Mouse (Mus musculus) forebrain, embryonic 10.5 days (tissue): ENCODE measurements around the gene AL732309.1. TPM values are rescaled to one million over a fixed set of nuclear protein-coding genes. Genes with fewer than 3 reads are reported as not detected.
A peak's percentile ranks its signal among the peaks of the same experiment; 100 is the strongest.

Experiments used
- DNase-seq: peaks from one replicate; pipeline ENCODE4 v3.0.0-alpha.2; 2017; ENCODE audit warnings: low spot score; ENCODE audit errors: extremely low spot score
- H3K27ac ChIP-seq: fragments of 300-500 bp; sonication (generic); 2 replicates; pipeline ENCODE4 v1.5.1; 2016; ENCODE audit warnings: mild to moderate bottlenecking
- H3K27me3 ChIP-seq: fragments of 300-500 bp; sonication (generic); 2 replicates; pipeline ENCODE4 v1.6.1; 2016; ENCODE audit warnings: mild to moderate bottlenecking; ENCODE audit not compliant: poor library complexity, severe bottlenecking
- H3K36me3 ChIP-seq: fragments of 300-500 bp; sonication (generic); replicated peaks from 2 replicates; pipeline ENCODE4 v1.6.1; 2016; ENCODE audit warnings: mild to moderate bottlenecking, moderate library complexity
- H3K4me1 ChIP-seq: fragments of 300-500 bp; sonication (generic); 2 replicates; pipeline ENCODE4 v1.6.1; 2016
- H3K4me3 ChIP-seq: fragments of 300-500 bp; sonication (generic); 2 replicates; pipeline ENCODE4 v1.5.1; 2016; ENCODE audit warnings: mild to moderate bottlenecking, moderate library complexity
- H3K9me3 ChIP-seq: fragments of 300-500 bp; sonication (generic); 2 replicates; pipeline ENCODE4 v1.6.1; 2016; ENCODE audit warnings: mild to moderate bottlenecking, moderate library complexity
- WGBS: fragments of 180-500 bp; shearing (Covaris S2); methylation state at CpG from one replicate; pipeline ENCODE4 v1.1.7; 2016; 5-methylcytosine and 5-hydroxymethylcytosine counted together
- polyA plus RNA-seq: library from polyadenylated mRNA; unstranded; fragments of >200 nt; fragmentation: Nextera tagmentation; extraction: Ambion mirVana; gene quantifications from 2 replicates; pipeline ENCODE4 v1.2.1, GENCODE M21; 2016

The AL732309.1 gene
- polyA plus RNA-seq, result 6.9 and 7.0 TPM in 2 replicates

GRCm38 (mm10) chr2:25246183-25247072 is at the start of gene AL732309.1:
Gene AL732309.1, minus strand, starts transcription at chr2:25246863.
- 90% methylated on average over 10 of the region's 10 CpGs for WGBS
- Histone ChIP-seq H3K36me3 (peaks cover 70% of the 10 kb centered on the region), H3K9me3 (no peaks in the 10 kb centered on the region), H3K27me3 (peaks cover 30% of the 10 kb centered on the region), H3K4me3 (no peak within 1 kb of the TSS), H3K4me1 (peaks cover 21% of the 10 kb centered on the region), H3K27ac (no peak within 1 kb of the TSS)
- DNase-seq, result no peak

DNA sequence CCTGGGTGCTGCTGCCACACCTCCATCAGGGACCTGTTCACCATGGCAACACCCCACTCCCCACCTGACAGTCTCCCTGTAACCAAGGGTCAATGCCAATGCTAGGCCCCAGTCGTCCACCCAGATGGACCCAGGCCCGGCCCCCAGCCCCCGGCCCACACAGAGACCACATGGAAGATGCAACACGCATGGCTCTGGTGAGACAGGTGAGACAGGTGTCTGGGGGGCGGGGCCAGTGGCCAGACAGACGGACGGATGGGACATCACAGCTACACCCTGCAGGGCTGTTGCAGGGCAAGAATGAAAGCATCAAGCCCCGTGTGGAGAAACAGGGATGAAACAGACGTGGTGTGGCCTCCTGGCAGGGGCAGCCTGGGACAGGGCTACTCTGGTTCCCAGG is 47.0 kb upstream of the AL732309.1 start:
- no peak for DNase-seq
- 78% methylated on average over 9 of the region's 9 CpGs for WGBS
- Histone ChIP-seq H3K9me3 (no peaks in the 10 kb centered on the region), H3K4me1 (peaks cover 33% of the 10 kb centered on the region), H3K27ac (no peak overlapping the region), H3K27me3 (peaks cover 90% of the 10 kb centered on the region), H3K36me3 (no peaks in the 10 kb centered on the region), H3K4me3 (no peak overlapping the region)

DNA sequence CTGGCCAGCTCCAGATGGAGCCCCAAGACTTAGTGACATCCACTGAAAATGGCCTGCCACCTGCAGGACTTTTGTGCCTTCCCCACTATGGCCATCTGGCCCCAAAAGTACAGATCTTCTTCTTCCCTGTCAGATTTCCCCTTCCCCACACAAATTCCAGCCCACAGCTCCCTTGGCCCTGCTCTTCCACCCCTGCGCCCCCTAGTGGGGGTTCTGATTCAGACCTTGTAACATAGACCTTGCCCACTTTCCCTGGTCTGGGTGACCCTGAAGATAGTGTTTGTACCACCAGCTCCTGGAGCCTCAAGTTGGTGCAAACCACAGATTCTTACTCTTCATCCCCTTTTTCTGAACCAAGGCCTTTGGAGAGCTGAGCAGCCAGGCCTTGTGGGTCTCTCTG is 46.2 kb upstream of the AL732309.1 start:
- H3K4me3 ChIP-seq, result peak overlapping the region; percentile 42; the same call in 1 of the 2 replicates
- H3K36me3 ChIP-seq, result no peaks in the 10 kb centered on the region

DNA sequence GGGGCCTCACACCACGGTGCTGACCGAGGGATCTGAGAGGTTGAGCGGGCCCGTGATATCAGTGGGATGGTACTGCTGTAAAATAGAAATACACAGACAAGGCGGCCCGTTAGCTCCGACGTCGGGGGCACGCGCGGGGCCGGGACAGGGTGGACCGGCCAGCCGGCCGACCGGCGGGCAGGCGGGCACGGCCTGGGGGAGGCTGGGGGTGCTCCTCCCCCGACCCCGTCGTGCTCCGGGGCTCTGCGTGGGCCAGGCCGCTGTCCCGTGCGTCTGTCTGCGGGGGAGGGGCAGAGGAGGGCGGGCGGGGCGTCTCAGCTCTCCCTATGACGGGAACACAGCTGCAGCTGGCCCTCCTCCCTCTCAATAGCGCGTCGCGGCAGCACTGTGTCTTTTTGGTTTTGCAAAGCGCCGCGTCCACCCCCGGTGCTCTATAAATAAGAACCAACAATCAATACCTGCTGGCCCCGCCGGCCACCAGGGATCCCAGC is 45.4 kb upstream of the AL732309.1 start:
- H3K4me3 ChIP-seq, result peak overlapping the region; percentile 42
- no peaks in the 10 kb centered on the region for H3K36me3 ChIP-seq
- H3K4me1 ChIP-seq, result peaks cover 33% of the 10 kb centered on the region
- peaks cover 96% of the 10 kb centered on the region for H3K27me3 ChIP-seq
- 5% methylated on average over 43 of the region's 43 CpGs for WGBS
- no peak overlapping the region for H3K27ac ChIP-seq
- DNase-seq, result no peak
- H3K9me3 ChIP-seq, result no peaks in the 10 kb centered on the region

More for the DNA sequence above, 46.2 kb upstream of the AL732309.1 start:
- Histone ChIP-seq H3K4me1 (peaks cover 33% of the 10 kb centered on the region), H3K9me3 (no peaks in the 10 kb centered on the region), H3K27me3 (peaks cover 96% of the 10 kb centered on the region), H3K27ac (no peak overlapping the region)
- WGBS, result 0% methylated on average over 1 of the region's 1 CpGs
- DNase-seq, result peak; percentile 82

DNA sequence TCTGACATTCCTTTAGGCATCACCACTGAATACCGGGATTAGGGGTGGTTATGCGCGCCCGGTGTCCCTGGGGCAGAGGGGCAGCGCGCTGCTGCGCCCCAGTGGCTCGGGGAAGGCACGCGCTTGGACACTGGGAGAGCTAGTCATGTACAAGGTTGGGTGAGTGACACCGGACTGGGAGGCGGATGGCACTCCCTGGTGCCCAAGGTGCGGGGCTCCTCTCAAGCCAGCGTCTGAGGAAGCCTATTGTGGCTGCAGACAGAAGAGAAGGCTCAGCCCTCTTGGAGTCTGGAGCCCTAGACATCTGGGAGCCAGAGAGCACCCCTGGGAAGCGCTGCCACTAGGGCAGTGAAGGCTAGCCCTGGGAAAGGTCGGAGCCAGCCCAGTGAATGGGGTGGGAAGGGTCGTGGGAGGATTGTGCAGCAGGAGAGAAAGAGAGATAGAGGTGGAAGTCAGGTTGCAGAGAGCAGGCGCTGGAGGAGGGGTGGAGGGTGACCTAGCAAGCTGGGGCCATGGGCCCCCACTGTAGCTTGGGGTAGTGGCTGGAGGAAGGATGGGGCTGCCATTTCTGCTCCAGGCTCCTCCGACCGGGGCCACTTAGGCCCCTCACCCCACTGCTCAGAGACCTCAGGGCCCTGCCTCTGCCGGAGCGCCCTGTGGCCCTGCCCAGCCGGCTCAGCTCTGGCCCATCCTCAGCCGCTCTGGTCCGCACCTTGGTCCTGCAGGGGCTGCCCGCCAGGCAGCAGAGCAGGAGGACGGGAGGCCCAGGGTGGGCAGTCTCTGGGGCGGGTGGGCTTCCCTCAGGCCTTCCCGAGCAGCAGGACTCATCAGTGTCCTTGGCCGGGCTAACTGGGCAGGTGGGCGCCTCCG is 44.8 kb upstream of the AL732309.1 start:
- peaks cover 1% of the 10 kb centered on the region for H3K36me3 ChIP-seq
- DNase-seq, result no peak
- H3K27me3 ChIP-seq, result peaks cover 96% of the 10 kb centered on the region
- no peak overlapping the region for H3K27ac ChIP-seq
- H3K4me1 ChIP-seq, result peaks cover 33% of the 10 kb centered on the region
- WGBS, result 5% methylated on average over 32 of the region's 32 CpGs
- H3K4me3 ChIP-seq, result peak overlapping the region; percentile 42
- H3K9me3 ChIP-seq, result no peaks in the 10 kb centered on the region

GRCm38 (mm10) chr2:25290816-25291130 is 44.1 kb upstream of the AL732309.1 start:
- peak overlapping the region; percentile 25; the same call in 1 of the 2 replicates for H3K4me3 ChIP-seq
- DNase-seq, result no peak

DNA sequence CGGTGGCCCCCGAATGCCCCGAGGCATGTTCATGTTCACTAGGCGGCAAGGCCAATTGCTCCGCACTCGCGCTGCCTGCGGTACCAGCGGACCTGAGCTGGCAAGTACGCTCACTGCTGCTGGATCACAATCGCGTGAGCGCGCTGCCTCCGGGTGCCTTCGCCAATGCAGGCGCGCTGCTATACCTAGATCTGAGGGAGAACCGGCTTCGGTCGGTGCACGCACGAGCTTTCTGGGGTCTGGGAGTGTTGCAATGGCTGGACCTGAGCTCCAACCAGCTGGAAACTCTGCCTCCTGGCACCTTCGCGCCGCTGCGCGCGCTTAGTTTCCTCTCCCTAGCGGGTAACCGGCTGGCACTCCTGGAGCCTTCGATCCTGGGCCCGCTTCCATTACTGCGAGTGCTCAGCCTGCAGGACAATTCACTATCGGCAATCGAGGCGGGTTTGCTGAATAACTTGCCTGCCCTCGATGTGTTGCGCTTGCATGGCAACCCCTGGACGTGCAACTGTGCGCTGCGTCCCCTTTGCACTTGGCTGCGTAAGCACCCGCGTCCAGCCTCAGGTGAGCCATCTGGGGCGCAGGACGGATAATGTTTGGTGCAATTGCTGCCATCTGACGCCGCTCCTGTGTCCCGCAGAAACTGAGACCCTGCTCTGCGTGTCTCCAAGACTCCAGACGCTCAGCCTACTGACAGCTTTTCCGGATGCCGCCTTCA is 43.6 kb upstream of the AL732309.1 start:
- Histone ChIP-seq H3K4me3 (peak overlapping the region; percentile 25; the same call in 1 of the 2 replicates), H3K36me3 (peaks cover 13% of the 10 kb centered on the region), H3K27ac (no peak overlapping the region), H3K4me1 (peaks cover 33% of the 10 kb centered on the region), H3K9me3 (no peaks in the 10 kb centered on the region), H3K27me3 (peaks cover 86% of the 10 kb centered on the region)
- DNase-seq, result no peak
- WGBS, result 2% methylated on average over 54 of the region's 54 CpGs

More at GRCm38 (mm10) chr2:25290816-25291130, 44.1 kb upstream of the AL732309.1 start:
- H3K36me3 ChIP-seq, result peaks cover 8% of the 10 kb centered on the region
- under 1% methylated on average over 18 of the region's 18 CpGs for WGBS
- H3K27ac ChIP-seq, result no peak overlapping the region
- H3K4me1 ChIP-seq, result peaks cover 33% of the 10 kb centered on the region
- peaks cover 91% of the 10 kb centered on the region for H3K27me3 ChIP-seq
- H3K9me3 ChIP-seq, result no peaks in the 10 kb centered on the region

DNA sequence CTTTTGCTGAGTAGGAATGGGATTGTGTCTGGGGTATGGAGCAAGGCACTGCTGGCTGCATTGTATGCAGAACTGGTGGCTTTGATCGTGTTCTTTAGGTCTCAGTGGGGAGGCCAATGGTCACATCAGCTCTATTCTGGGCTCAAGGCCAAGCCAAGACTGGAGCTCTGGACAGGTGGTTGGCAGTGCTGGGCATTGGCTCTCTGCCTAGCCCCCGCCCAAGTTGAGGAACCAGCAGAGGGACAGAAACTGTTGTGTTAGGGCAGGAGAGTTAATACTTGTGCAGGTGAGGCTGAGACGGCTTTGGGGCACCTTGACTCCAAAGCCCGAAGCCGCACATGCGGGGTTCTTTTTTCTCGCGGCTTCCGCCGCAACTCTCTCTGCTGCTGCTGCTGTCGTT is 43.0 kb upstream of the AL732309.1 start, which contains the start of gene Lrrc26:
Gene Lrrc26, plus strand, starts transcription at position 265 of the 400 bp plus-strand sequence.
- Histone ChIP-seq H3K27ac (no peak within 1 kb of the TSS), H3K9me3 (no peaks in the 10 kb centered on the region), H3K27me3 (peaks cover 82% of the 10 kb centered on the region), H3K4me1 (peaks cover 33% of the 10 kb centered on the region), H3K36me3 (peaks cover 19% of the 10 kb centered on the region), H3K4me3 (peak within 1 kb of the TSS; percentile 25; the same call in 1 of the 2 replicates)
- no peak for DNase-seq
- WGBS, result 9% methylated on average over 11 of the region's 11 CpGs

GRCm38 (mm10) chr2:25288734-25289345 is 42.2 kb upstream of the AL732309.1 start:
- H3K4me3 ChIP-seq, result no peak overlapping the region
- peaks cover 74% of the 10 kb centered on the region for H3K27me3 ChIP-seq
- H3K4me1 ChIP-seq, result peaks cover 33% of the 10 kb centered on the region
- no peak for DNase-seq
- H3K9me3 ChIP-seq, result no peaks in the 10 kb centered on the region
- WGBS, result 84% methylated on average over 7 of the region's 7 CpGs
- peaks cover 27% of the 10 kb centered on the region for H3K36me3 ChIP-seq
- no peak overlapping the region for H3K27ac ChIP-seq

GRCm38 (mm10) chr2:25287927-25288649 is 41.4 kb upstream of the AL732309.1 start, which contains the start of gene Tmem210:
Gene Tmem210, plus strand, starts transcription at chr2:25288145.
- Histone ChIP-seq H3K4me1 (peaks cover 33% of the 10 kb centered on the region), H3K36me3 (peaks cover 35% of the 10 kb centered on the region), H3K27ac (no peak within 1 kb of the TSS), H3K9me3 (no peaks in the 10 kb centered on the region), H3K4me3 (no peak within 1 kb of the TSS), H3K27me3 (peaks cover 67% of the 10 kb centered on the region)
- no peak for DNase-seq
- WGBS, result 90% methylated on average over 6 of the region's 6 CpGs
